Mouse (Mus musculus) C2C12 (cell line): ENCODE results near the gene Hsf4.

Experiments used
- CTCF ChIP-seq: IDR thresholded peaks from one replicate; pipeline ENCODE4 v1.5.1; 2011; ENCODE audit not compliant: control insufficient read depth, insufficient read depth, insufficient read length
- MYOG ChIP-seq: IDR thresholded peaks from one replicate; pipeline ENCODE4 v1.6.1; 2011; ENCODE audit not compliant: control insufficient read depth, insufficient read length; ENCODE audit errors: extremely low read depth
- USF1 ChIP-seq: IDR thresholded peaks from one replicate; pipeline ENCODE4 v1.6.1; 2011; ENCODE audit warnings: low read depth, mild to moderate bottlenecking, control low read depth, moderate library complexity

GRCm38 (mm10) chr8:105259721-105260320 lies 9.8 kb upstream of the Hsf4 start:
- no peak for TF ChIP-seq USF1
- peak; percentile 89 for TF ChIP-seq CTCF
- TF ChIP-seq MYOG, result no peak
